Mouse (Mus musculus) neural tube, embryonic 12.5 days (tissue): ENCODE measurements around the gene Rnf149. TPM values are rescaled to one million over a fixed set of nuclear protein-coding genes. Genes with fewer than 3 reads are reported as not detected.
A peak's percentile ranks its signal among the peaks of the same experiment; 100 is the strongest.

Experiments used
- ATAC-seq: fragments of 200-750 bp; cut with Nextera tagmentation; 2 replicates; pipeline ENCODE4 v1.8.0; 2017; ENCODE audit warnings: low read depth, mild to moderate bottlenecking, moderate TSS enrichment, moderate library complexity; ENCODE audit not compliant: low FRiP score
- H3K27ac ChIP-seq: fragments of 300-500 bp; sonication (generic); 2 replicates; pipeline ENCODE4 v1.5.1; 2016
- H3K27me3 ChIP-seq: fragments of 300-500 bp; sonication (generic); replicated peaks from 2 replicates; pipeline ENCODE4 v1.6.1; 2016; ENCODE audit warnings: mild to moderate bottlenecking
- H3K36me3 ChIP-seq: fragments of 300-500 bp; sonication (generic); 2 replicates; pipeline ENCODE4 v1.6.1; 2016; ENCODE audit warnings: mild to moderate bottlenecking
- H3K4me1 ChIP-seq: fragments of 300-500 bp; sonication (generic); 2 replicates; pipeline ENCODE4 v1.6.1; 2016
- H3K4me2 ChIP-seq: fragments of 300-500 bp; sonication (generic); replicated peaks from 2 replicates; pipeline ENCODE4 v1.6.1; 2016; ENCODE audit warnings: mild to moderate bottlenecking
- H3K4me3 ChIP-seq: fragments of 300-500 bp; sonication (generic); 2 replicates; pipeline ENCODE4 v1.5.1; 2016
- H3K9ac ChIP-seq: fragments of 300-500 bp; sonication (generic); 2 replicates; pipeline ENCODE4 v1.6.1; 2016; ENCODE audit warnings: mild to moderate bottlenecking
- H3K9me3 ChIP-seq: fragments of 300-500 bp; sonication (generic); 2 replicates; pipeline ENCODE4 v1.6.1; 2016; ENCODE audit warnings: mild to moderate bottlenecking
- WGBS: fragments of 180-500 bp; shearing (Covaris S2); methylation state at CpG from one replicate; pipeline ENCODE4 v1.1.7; 2016; 5-methylcytosine and 5-hydroxymethylcytosine counted together
- polyA plus RNA-seq: library from polyadenylated mRNA; unstranded; fragments of >200 nt; fragmentation: Nextera tagmentation; extraction: Ambion mirVana; gene quantifications from 2 replicates; pipeline ENCODE4 v1.2.1, GENCODE M21; 2016

Gene Rnf149
- polyA plus RNA-seq: 36.3 and 37.3 TPM in 2 replicates

- Histone ChIP-seq H3K9ac (peak within 1 kb of the TSS; percentile 89), H3K27ac (peak within 1 kb of the TSS; percentile 95), H3K4me1 (peaks cover 14% of the 10 kb centered on the region), H3K27me3 (no peaks in the 10 kb centered on the region), H3K4me3 (peak within 1 kb of the TSS; percentile 89), H3K9me3 (no peaks in the 10 kb centered on the region), H3K36me3 (0 out of 2 replicates have a peak, but pooled peaks cover 2% of the 10 kb centered on the region), H3K4me2 (peak within 1 kb of the TSS; percentile 81)
- WGBS: 1% methylated on average over 49 of the region's 49 CpGs
- ATAC-seq: peak; percentile 97
These were observed at the start of gene Rnf149 for GRCm38 (mm10) chr1:39577253-39577705. TSS of gene Rnf149 (minus strand) at chr1:39577405.

- no peak for ATAC-seq
- H3K27me3 ChIP-seq: no peaks in the 10 kb centered on the region
- no peaks in the 10 kb centered on the region for H3K36me3 ChIP-seq
- H3K9ac ChIP-seq: no peak overlapping the region
- no peaks in the 10 kb centered on the region for H3K4me1 ChIP-seq
- no peak overlapping the region for H3K27ac ChIP-seq
- no peaks in the 10 kb centered on the region for H3K9me3 ChIP-seq
- WGBS: 60% methylated on average over 3 of the region's 3 CpGs
- no peak overlapping the region for H3K4me2 ChIP-seq
- no peak overlapping the region for H3K4me3 ChIP-seq
These were observed 48.3 kb upstream of the Rnf149 start for GRCm38 (mm10) chr1:39625491-39625890.

DNA sequence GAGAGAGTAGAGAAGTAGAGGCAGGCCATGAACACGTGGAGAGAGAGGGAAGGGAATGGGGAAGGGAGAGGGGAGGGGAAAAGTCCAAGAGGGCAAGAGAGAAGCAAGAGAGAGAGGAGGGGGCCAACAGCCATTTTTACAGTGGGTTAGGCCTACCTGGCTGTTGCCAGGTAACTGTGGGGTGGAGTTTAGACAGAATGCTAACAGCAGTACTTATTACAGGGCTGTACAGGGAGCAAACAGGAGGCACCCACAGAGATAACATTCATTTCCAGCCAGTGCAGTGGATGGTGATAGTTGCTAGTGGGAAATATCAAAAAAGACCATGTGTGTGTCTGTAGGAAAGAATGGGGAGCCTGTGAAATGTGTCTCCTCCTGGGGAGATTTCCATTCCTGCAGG, 46.5 kb upstream of the Rnf149 start:
- H3K9ac ChIP-seq: no peak overlapping the region
- no peak for ATAC-seq
- H3K9me3 ChIP-seq: no peaks in the 10 kb centered on the region
- peaks cover 5% of the 10 kb centered on the region; the same call in 1 of the 2 replicates for H3K4me1 ChIP-seq
- no peak overlapping the region for H3K4me3 ChIP-seq
- H3K4me2 ChIP-seq: no peak overlapping the region
- H3K36me3 ChIP-seq: no peaks in the 10 kb centered on the region
- H3K27me3 ChIP-seq: no peaks in the 10 kb centered on the region
- no peak overlapping the region for H3K27ac ChIP-seq
- WGBS: 40% methylated on average over 1 of the region's 1 CpGs

GRCm38 (mm10) chr1:39623106-39623505, 45.9 kb upstream of the Rnf149 start:
- Histone ChIP-seq H3K9me3 (no peaks in the 10 kb centered on the region), H3K36me3 (no peaks in the 10 kb centered on the region), H3K4me3 (no peak overlapping the region), H3K4me2 (no peak overlapping the region), H3K9ac (no peak overlapping the region), H3K27ac (no peak overlapping the region), H3K27me3 (no peaks in the 10 kb centered on the region), H3K4me1 (peaks cover 9% of the 10 kb centered on the region; the same call in 1 of the 2 replicates)
- ATAC-seq: no peak
- WGBS: 92% methylated on average over 5 of the region's 5 CpGs

GRCm38 (mm10) chr1:39618524-39618923, 41.3 kb upstream of the Rnf149 start:
- H3K27ac ChIP-seq: no peak overlapping the region

GRCm38 (mm10) chr1:39615526-39615925, 38.3 kb upstream of the Rnf149 start:
- Histone ChIP-seq H3K4me2 (no peak overlapping the region), H3K9me3 (no peaks in the 10 kb centered on the region), H3K27me3 (no peaks in the 10 kb centered on the region), H3K4me1 (peaks cover 9% of the 10 kb centered on the region; the same call in 1 of the 2 replicates), H3K27ac (no peak overlapping the region), H3K36me3 (no peaks in the 10 kb centered on the region), H3K4me3 (no peak overlapping the region), H3K9ac (no peak overlapping the region)
- 80% methylated on average over 6 of the region's 6 CpGs for WGBS
- no peak for ATAC-seq

More at GRCm38 (mm10) chr1:39618524-39618923, 41.3 kb upstream of the Rnf149 start:
- H3K4me2 ChIP-seq: no peak overlapping the region
- H3K4me1 ChIP-seq: peaks cover 9% of the 10 kb centered on the region; the same call in 1 of the 2 replicates
- H3K9ac ChIP-seq: no peak overlapping the region
- H3K4me3 ChIP-seq: no peak overlapping the region
- H3K36me3 ChIP-seq: no peaks in the 10 kb centered on the region
- ATAC-seq: peak; percentile 68; the same call in 1 of the 2 replicates
- no peaks in the 10 kb centered on the region for H3K27me3 ChIP-seq
- 20% methylated on average over 8 of the region's 8 CpGs for WGBS
- no peaks in the 10 kb centered on the region for H3K9me3 ChIP-seq

DNA sequence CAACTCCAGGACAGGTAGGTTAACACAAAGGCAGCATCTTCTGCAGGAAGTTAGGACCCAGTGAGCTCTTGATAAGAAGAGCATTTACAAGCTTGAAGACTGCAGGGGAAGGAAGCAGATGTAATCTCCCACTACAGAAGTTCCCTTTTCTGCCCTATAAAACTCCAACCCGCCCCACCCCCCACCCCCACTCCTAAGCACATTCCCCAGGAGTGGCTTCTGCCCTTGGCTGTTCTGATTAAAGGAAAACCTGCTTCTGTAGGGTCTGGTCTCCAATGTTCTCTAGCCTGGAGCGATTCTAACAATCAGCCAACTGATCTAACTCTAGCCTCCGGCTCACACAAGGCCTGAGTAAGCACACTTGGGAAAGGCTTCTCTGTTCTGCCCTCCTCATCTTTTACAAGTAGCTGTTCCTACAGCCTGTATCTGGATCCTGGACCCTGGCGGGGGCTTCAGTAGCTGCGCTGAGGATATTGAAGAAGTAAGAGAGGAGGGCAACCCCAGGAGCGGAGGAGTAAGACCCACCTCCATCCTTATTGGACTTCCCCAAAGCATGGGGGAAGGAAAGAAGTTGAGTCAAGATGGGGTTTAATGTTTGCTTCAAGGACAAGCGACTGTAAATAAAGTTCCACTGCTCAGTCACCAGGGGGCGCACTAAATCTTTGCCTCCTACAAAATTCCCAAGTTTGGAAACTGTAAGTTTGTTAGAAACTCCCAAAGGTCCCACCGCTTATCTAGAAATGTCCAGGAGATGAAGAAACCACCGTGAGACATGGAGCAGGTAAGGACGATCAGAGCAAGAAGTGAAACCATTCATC, 37.5 kb upstream of the Rnf149 start:
- no peaks in the 10 kb centered on the region for H3K27me3 ChIP-seq
- ATAC-seq: no peak
- no peak overlapping the region for H3K27ac ChIP-seq
- no peak overlapping the region for H3K4me2 ChIP-seq
- no peaks in the 10 kb centered on the region for H3K9me3 ChIP-seq
- H3K9ac ChIP-seq: no peak overlapping the region
- H3K4me3 ChIP-seq: no peak overlapping the region
- H3K4me1 ChIP-seq: peaks cover 9% of the 10 kb centered on the region; the same call in 1 of the 2 replicates
- WGBS: 31% methylated on average over 11 of the region's 11 CpGs
- H3K36me3 ChIP-seq: no peaks in the 10 kb centered on the region

DNA sequence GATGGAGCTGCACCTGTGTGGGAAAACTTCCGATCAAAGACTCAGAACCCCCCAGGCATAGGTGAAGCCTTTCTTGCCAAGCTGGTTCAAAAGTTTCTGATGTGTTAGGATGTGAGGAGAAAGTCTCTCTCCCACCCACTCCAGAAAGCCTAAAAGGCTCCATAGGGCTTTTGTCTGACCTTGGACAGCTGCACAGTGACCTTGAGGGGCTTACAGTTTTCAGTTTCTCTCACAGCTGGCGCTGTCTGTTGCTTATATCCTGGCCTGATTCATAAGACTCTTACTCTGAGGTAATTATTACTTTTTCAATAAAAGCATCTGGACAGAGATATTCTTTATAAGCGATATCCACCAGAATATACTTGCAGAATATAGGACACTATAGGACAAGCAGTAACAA, 35.9 kb upstream of the Rnf149 start:
- ATAC-seq: no peak
- Histone ChIP-seq H3K4me2 (no peak overlapping the region), H3K36me3 (no peaks in the 10 kb centered on the region), H3K4me3 (no peak overlapping the region), H3K9ac (no peak overlapping the region), H3K4me1 (no peaks in the 10 kb centered on the region), H3K27me3 (no peaks in the 10 kb centered on the region), H3K27ac (no peak overlapping the region), H3K9me3 (no peaks in the 10 kb centered on the region)
- 85% methylated on average over 3 of the region's 3 CpGs for WGBS

DNA sequence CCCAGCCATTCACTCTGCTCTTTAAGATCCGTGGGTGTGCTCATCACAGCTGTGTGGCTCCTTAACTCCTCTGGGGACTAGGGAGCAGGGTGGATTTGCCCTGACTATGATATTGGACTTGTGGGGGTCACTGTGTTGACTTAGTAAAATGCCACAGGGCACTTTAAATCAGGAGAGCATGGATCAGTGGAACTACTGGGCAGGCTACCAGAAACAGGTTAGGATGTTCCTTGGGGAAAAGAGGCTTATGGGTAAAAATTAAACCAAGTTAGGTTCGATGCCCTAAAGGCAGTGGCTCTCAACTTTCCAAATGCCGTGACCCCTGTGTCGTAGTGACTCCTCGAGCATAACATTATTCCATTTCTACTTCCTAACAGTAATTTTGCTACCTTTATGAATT, 35.3 kb upstream of the Rnf149 start:
- no peak for ATAC-seq

DNA sequence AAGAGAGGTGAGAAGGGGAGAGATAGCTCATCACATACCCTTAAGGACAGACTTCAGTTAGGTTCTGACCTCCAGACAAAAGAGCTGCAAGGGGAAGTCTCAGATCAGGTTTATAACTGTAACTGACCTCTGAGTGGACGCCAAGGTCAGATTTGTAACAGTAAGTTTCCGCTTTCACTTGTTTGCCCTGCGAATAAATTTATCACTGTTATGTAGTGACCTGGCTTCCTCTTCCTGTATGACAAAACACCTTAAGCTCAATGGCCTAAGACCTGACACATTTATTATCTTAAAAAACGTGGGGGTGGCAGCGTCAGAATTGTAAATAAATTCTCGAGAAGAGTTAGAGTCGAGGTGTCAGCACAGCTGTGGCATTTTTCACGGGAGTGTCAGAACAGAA, 31.3 kb upstream of the Rnf149 start:
- Histone ChIP-seq H3K4me3 (no peak overlapping the region), H3K27me3 (no peaks in the 10 kb centered on the region), H3K4me1 (no peaks in the 10 kb centered on the region), H3K4me2 (no peak overlapping the region), H3K27ac (no peak overlapping the region), H3K9me3 (no peaks in the 10 kb centered on the region), H3K36me3 (no peaks in the 10 kb centered on the region), H3K9ac (no peak overlapping the region)
- no peak for ATAC-seq
- 70% methylated on average over 8 of the region's 8 CpGs for WGBS

More for the DNA sequence above, 35.3 kb upstream of the Rnf149 start:
- H3K9ac ChIP-seq: no peak overlapping the region
- no peaks in the 10 kb centered on the region for H3K9me3 ChIP-seq
- 85% methylated on average over 5 of the region's 5 CpGs for WGBS
- H3K4me3 ChIP-seq: no peak overlapping the region
- H3K27me3 ChIP-seq: no peaks in the 10 kb centered on the region
- H3K4me1 ChIP-seq: no peaks in the 10 kb centered on the region
- no peak overlapping the region for H3K27ac ChIP-seq
- H3K4me2 ChIP-seq: no peak overlapping the region
- H3K36me3 ChIP-seq: no peaks in the 10 kb centered on the region

GRCm38 (mm10) chr1:39602477-39602876, 25.3 kb upstream of the Rnf149 start:
- Histone ChIP-seq H3K27ac (no peak overlapping the region), H3K4me1 (no peaks in the 10 kb centered on the region), H3K9ac (no peak overlapping the region), H3K4me3 (no peak overlapping the region), H3K9me3 (0 out of 2 replicates have a peak, but pooled peaks cover 9% of the 10 kb centered on the region), H3K36me3 (no peaks in the 10 kb centered on the region), H3K4me2 (no peak overlapping the region), H3K27me3 (no peaks in the 10 kb centered on the region)
- ATAC-seq: no peak
- 90% methylated on average over 3 of the region's 3 CpGs for WGBS

DNA sequence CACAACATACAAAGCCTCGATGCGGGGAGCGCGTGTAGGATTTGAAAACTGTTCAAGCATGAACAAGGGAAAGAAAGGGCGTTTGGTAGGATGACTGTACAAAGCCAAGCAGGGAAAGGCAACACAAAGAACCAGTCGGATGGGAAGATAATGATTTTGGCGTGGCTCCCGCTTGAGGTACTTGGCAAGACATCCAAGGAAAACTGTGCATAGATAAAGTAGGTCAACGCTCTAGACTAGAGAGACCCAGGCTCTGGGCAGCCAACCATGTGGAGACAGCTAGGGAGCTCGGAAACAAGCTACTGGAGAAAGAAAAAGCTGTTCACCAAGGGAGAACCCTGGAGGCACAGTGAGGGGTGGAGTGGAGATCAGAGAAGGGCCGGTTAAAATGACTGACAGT, 21.5 kb upstream of the Rnf149 start:
- Histone ChIP-seq H3K27ac (no peak overlapping the region), H3K4me1 (no peaks in the 10 kb centered on the region), H3K4me3 (no peak overlapping the region), H3K9ac (no peak overlapping the region), H3K36me3 (no peaks in the 10 kb centered on the region), H3K4me2 (no peak overlapping the region), H3K9me3 (0 out of 2 replicates have a peak, but pooled peaks cover 9% of the 10 kb centered on the region), H3K27me3 (no peaks in the 10 kb centered on the region)
- no peak for ATAC-seq
- WGBS: 75% methylated on average over 11 of the region's 11 CpGs
